Mouse (Mus musculus): Measurements from ENCODE around the gene Elk3. TPM values are rescaled to one million over a fixed set of nuclear protein-coding genes. Genes with fewer than 3 reads are reported as not detected.
A peak's percentile ranks its signal among the peaks of the same experiment; 100 is the strongest.
"Not testable (repeated sequence)": the region's sequence is repeated elsewhere in the genome, so short reads cannot be mapped to it uniquely, and the experiment has no call there.

The Elk3 gene
- polyA plus RNA-seq (2015; fragmentation: Nextera tagmentation; extraction: Ambion mirVana), result 29.3 and 34.2 TPM in 2 replicates

- Histone ChIP-seq H3K9ac (ENCODE audit: low read length) (peak within 1 kb of the TSS; percentile 86), H3K9me3 (replicated peaks; ENCODE audit: control insufficient read depth, low read length) (peaks cover 3% of the 10 kb centered on the region; the same call in 1 of the 2 replicates), H3K27me3 (ENCODE audit: control insufficient read depth, insufficient read depth, low read length) (no peaks in the 10 kb centered on the region), H3K4me1 (ENCODE audit: control insufficient read depth, insufficient read depth, low read length) (peaks cover 3% of the 10 kb centered on the region; the same call in 1 of the 2 replicates), H3K36me3 (ENCODE audit: control insufficient read depth, insufficient read depth) (no peaks in the 10 kb centered on the region), H3K27ac (ENCODE audit: low read length) (peak within 1 kb of the TSS; percentile 92), H3K4me2 (ENCODE audit: low read depth, low read length) (peak within 1 kb of the TSS; percentile 92), H3K4me3 (ENCODE audit: low read length) (peak within 1 kb of the TSS; percentile 69)
- under 1% methylated on average over 49 of the region's 53 CpGs for WGBS
- ATAC-seq (replicated peaks; ENCODE audit: extremely low read depth, insufficient read depth, low FRiP score), result peak; percentile 85
Observed at GRCm38 (mm10) chr10:93310721-93311411, at the start of gene Elk3. Gene Elk3, minus strand, starts transcription at chr10:93311135.

DNA sequence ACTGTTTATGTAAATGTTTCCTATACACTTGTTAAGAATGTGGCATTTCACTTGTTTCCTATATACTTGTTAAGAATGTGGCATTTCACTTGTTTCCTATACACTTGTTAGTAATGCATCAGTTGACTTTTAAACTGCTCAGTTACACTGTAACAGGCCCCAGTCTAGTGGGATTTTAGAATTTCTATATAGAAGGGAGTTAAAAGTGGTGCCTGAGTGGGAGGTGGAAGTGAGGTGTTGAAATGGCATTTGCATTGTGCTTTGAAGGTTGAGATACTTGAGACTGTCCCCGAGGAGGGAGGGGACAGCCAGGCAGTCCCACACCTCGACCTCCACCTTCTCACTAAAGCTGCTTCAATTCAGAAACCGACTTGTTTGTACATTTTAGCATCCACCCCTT is 49.7 kb upstream of the Elk3 start:
- Histone ChIP-seq H3K9me3 (replicated peaks; ENCODE audit: control insufficient read depth, low read length) (peaks cover 2% of the 10 kb centered on the region; the same call in 1 of the 2 replicates), H3K36me3 (ENCODE audit: control insufficient read depth, insufficient read depth) (no peaks in the 10 kb centered on the region), H3K4me3 (ENCODE audit: low read length) (no peak overlapping the region), H3K27ac (ENCODE audit: low read length) (no peak overlapping the region), H3K27me3 (ENCODE audit: control insufficient read depth, insufficient read depth, low read length) (no peaks in the 10 kb centered on the region), H3K4me1 (ENCODE audit: control insufficient read depth, insufficient read depth, low read length) (no peaks in the 10 kb centered on the region), H3K4me2 (ENCODE audit: low read depth, low read length) (no peak overlapping the region), H3K9ac (ENCODE audit: low read length) (no peak overlapping the region)
- WGBS, result 14% methylated on average over 3 of the region's 3 CpGs
- ATAC-seq (replicated peaks; ENCODE audit: extremely low read depth, insufficient read depth, low FRiP score), result no peak

GRCm38 (mm10) chr10:93360190-93360589 is 49.3 kb upstream of the Elk3 start:
- ATAC-seq (replicated peaks; ENCODE audit: extremely low read depth, insufficient read depth, low FRiP score); H3K36me3 ChIP-seq (ENCODE audit: control insufficient read depth, insufficient read depth); H3K27ac ChIP-seq (ENCODE audit: low read length); H3K9ac ChIP-seq (ENCODE audit: low read length); H3K9me3 ChIP-seq (replicated peaks; ENCODE audit: control insufficient read depth, low read length); H3K4me2 ChIP-seq (ENCODE audit: low read depth, low read length); H3K27me3 ChIP-seq (ENCODE audit: control insufficient read depth, insufficient read depth, low read length); H3K4me1 ChIP-seq (ENCODE audit: control insufficient read depth, insufficient read depth, low read length); H3K4me3 ChIP-seq (ENCODE audit: low read length): not testable (repeated sequence)
- WGBS, result 50% methylated on average over 4 of the region's 4 CpGs

GRCm38 (mm10) chr10:93359339-93359863 is 48.5 kb upstream of the Elk3 start:
- no peak overlapping the region for H3K9ac ChIP-seq (ENCODE audit: low read length)
- WGBS, result 86% methylated on average over 7 of the region's 7 CpGs
- H3K27ac ChIP-seq (ENCODE audit: low read length), result no peak overlapping the region
- no peak for ATAC-seq (replicated peaks; ENCODE audit: extremely low read depth, insufficient read depth, low FRiP score)
- H3K4me2 ChIP-seq (ENCODE audit: low read depth, low read length), result no peak overlapping the region
- no peaks in the 10 kb centered on the region for H3K36me3 ChIP-seq (ENCODE audit: control insufficient read depth, insufficient read depth)
- H3K4me3 ChIP-seq (ENCODE audit: low read length), result no peak overlapping the region
- peaks cover 2% of the 10 kb centered on the region; the same call in 1 of the 2 replicates for H3K9me3 ChIP-seq (replicated peaks; ENCODE audit: control insufficient read depth, low read length)
- no peaks in the 10 kb centered on the region for H3K27me3 ChIP-seq (ENCODE audit: control insufficient read depth, insufficient read depth, low read length)
- H3K4me1 ChIP-seq (ENCODE audit: control insufficient read depth, insufficient read depth, low read length), result no peaks in the 10 kb centered on the region

DNA sequence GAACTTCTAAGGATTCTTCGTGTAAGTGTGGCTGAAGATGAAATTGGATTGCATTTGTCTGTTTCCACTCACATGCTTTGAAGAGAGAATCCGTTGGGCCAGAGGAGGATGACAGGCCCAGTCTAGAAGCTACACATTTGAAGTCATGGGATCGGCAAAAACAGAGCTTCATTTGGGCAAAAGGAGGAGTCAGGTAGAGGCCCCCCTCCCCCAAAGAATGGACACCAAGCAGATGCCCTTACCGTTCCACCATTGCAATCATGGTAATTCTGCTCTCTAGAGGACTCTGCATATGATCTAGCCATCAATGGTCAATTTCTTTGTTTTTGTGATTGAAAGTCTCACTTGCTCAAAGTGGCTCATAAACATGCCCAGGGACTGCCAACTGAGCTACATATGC is 47.9 kb upstream of the Elk3 start:
- no peak overlapping the region for H3K9ac ChIP-seq (ENCODE audit: low read length)
- H3K9me3 ChIP-seq (replicated peaks; ENCODE audit: control insufficient read depth, low read length), result peaks cover 2% of the 10 kb centered on the region; the same call in 1 of the 2 replicates
- no peaks in the 10 kb centered on the region for H3K4me1 ChIP-seq (ENCODE audit: control insufficient read depth, insufficient read depth, low read length)
- no peak overlapping the region for H3K27ac ChIP-seq (ENCODE audit: low read length)
- no peak overlapping the region for H3K4me3 ChIP-seq (ENCODE audit: low read length)
- no peak overlapping the region for H3K4me2 ChIP-seq (ENCODE audit: low read depth, low read length)
- H3K27me3 ChIP-seq (ENCODE audit: control insufficient read depth, insufficient read depth, low read length), result no peaks in the 10 kb centered on the region
- no peaks in the 10 kb centered on the region for H3K36me3 ChIP-seq (ENCODE audit: control insufficient read depth, insufficient read depth)
- WGBS, result 79% methylated on average over 4 of the region's 4 CpGs
- no peak for ATAC-seq (replicated peaks; ENCODE audit: extremely low read depth, insufficient read depth, low FRiP score)

DNA sequence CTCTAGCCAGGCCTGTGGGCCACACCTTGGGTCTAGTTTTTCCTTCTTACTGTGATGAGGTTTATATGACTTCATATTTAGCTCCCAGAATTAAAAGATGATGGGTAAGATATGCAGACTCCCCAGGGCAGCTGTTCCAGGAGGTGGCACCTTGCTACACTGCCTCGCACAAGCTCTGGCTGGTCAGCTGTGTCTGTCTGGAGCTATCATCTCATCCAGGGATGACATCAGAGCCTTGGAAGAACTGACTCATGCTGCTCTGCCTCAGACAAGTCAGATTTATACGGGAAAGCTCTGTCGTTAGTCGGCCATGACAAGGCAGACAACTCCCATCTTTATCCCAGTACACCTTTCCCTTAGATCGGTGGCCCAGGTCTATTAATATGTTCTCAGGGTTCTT is 46.2 kb upstream of the Elk3 start:
- no peak for ATAC-seq (replicated peaks; ENCODE audit: extremely low read depth, insufficient read depth, low FRiP score)
- no peaks in the 10 kb centered on the region for H3K4me1 ChIP-seq (ENCODE audit: control insufficient read depth, insufficient read depth, low read length)
- H3K36me3 ChIP-seq (ENCODE audit: control insufficient read depth, insufficient read depth), result no peaks in the 10 kb centered on the region
- 62% methylated on average over 5 of the region's 5 CpGs for WGBS
- H3K4me2 ChIP-seq (ENCODE audit: low read depth, low read length), result no peak overlapping the region
- H3K4me3 ChIP-seq (ENCODE audit: low read length), result no peak overlapping the region
- H3K27ac ChIP-seq (ENCODE audit: low read length), result no peak overlapping the region
- no peak overlapping the region for H3K9ac ChIP-seq (ENCODE audit: low read length)
- H3K9me3 ChIP-seq (replicated peaks; ENCODE audit: control insufficient read depth, low read length), result peaks cover 2% of the 10 kb centered on the region; the same call in 1 of the 2 replicates
- H3K27me3 ChIP-seq (ENCODE audit: control insufficient read depth, insufficient read depth, low read length), result no peaks in the 10 kb centered on the region

GRCm38 (mm10) chr10:93356122-93356521 is 45.2 kb upstream of the Elk3 start:
- Histone ChIP-seq H3K4me1 (ENCODE audit: control insufficient read depth, insufficient read depth, low read length) (no peaks in the 10 kb centered on the region), H3K4me2 (ENCODE audit: low read depth, low read length) (no peak overlapping the region), H3K9ac (ENCODE audit: low read length) (no peak overlapping the region), H3K36me3 (ENCODE audit: control insufficient read depth, insufficient read depth) (no peaks in the 10 kb centered on the region), H3K27ac (ENCODE audit: low read length) (no peak overlapping the region), H3K9me3 (replicated peaks; ENCODE audit: control insufficient read depth, low read length) (peaks cover 2% of the 10 kb centered on the region; the same call in 1 of the 2 replicates), H3K4me3 (ENCODE audit: low read length) (no peak overlapping the region), H3K27me3 (ENCODE audit: control insufficient read depth, insufficient read depth, low read length) (no peaks in the 10 kb centered on the region)
- WGBS, result 77% methylated on average over 9 of the region's 9 CpGs
- ATAC-seq (replicated peaks; ENCODE audit: extremely low read depth, insufficient read depth, low FRiP score), result no peak

- Histone ChIP-seq H3K27ac (ENCODE audit: low read length) (no peak overlapping the region), H3K36me3 (ENCODE audit: control insufficient read depth, insufficient read depth) (no peaks in the 10 kb centered on the region), H3K4me3 (ENCODE audit: low read length) (no peak overlapping the region), H3K4me2 (ENCODE audit: low read depth, low read length) (no peak overlapping the region), H3K9me3 (replicated peaks; ENCODE audit: control insufficient read depth, low read length) (peaks cover 2% of the 10 kb centered on the region; the same call in 1 of the 2 replicates), H3K9ac (ENCODE audit: low read length) (no peak overlapping the region), H3K4me1 (ENCODE audit: control insufficient read depth, insufficient read depth, low read length) (no peaks in the 10 kb centered on the region), H3K27me3 (ENCODE audit: control insufficient read depth, insufficient read depth, low read length) (no peaks in the 10 kb centered on the region)
- 54% methylated on average over 8 of the region's 8 CpGs for WGBS
- no peak for ATAC-seq (replicated peaks; ENCODE audit: extremely low read depth, insufficient read depth, low FRiP score)
Observed at GRCm38 (mm10) chr10:93355276-93355927, 44.5 kb upstream of the Elk3 start.
